Mouse (Mus musculus) myocyte (in vitro differentiated cells): ENCODE measurements around the gene Cul9.

ENCODE experiments used
- CEBPB ChIP-seq: IDR thresholded peaks from 2 replicates; pipeline ENCODE4 v1.6.1; 2011; ENCODE audit warnings: mild to moderate bottlenecking, moderate library complexity; ENCODE audit not compliant: poor library complexity, insufficient read depth, severe bottlenecking
- E2F4 ChIP-seq: IDR thresholded peaks from one replicate; pipeline ENCODE4 v1.6.1; 2011; ENCODE audit warnings: mild to moderate bottlenecking, control low read depth, moderate library complexity; ENCODE audit not compliant: insufficient read depth
- MAX ChIP-seq: IDR thresholded peaks from one replicate; pipeline ENCODE4 v1.6.1; 2011; ENCODE audit warnings: low read depth, mild to moderate bottlenecking, control low read depth
- MYOD1 ChIP-seq, 3 experiments: IDR thresholded peaks; one replicate each; pipeline ENCODE4 v1.6.1; 2011; ENCODE audit warnings: control low read depth in 2 of 3, low read depth in 2 of 3, mild to moderate bottlenecking in 2 of 3, moderate library complexity in 1 of 3; ENCODE audit not compliant: insufficient read length in 2 of 3, control insufficient read depth in 1 of 3
- MYOG ChIP-seq, 3 experiments: IDR thresholded peaks; one replicate each; pipeline ENCODE4 v1.6.1; 2011; ENCODE audit warnings: control low read depth in 2 of 3, low read depth in 2 of 3, mild to moderate bottlenecking in 2 of 3; ENCODE audit not compliant: insufficient read length in 2 of 3, control insufficient read depth in 1 of 3, insufficient read depth in 1 of 3
- POLR2A ChIP-seq: IDR thresholded peaks from one replicate; pipeline ENCODE4 v1.6.1; 2011; ENCODE audit warnings: low read depth, mild to moderate bottlenecking, control low read depth, moderate library complexity; ENCODE audit not compliant: insufficient read length
- POLR2AphosphoS2 ChIP-seq: IDR thresholded peaks from one replicate; pipeline ENCODE4 v1.6.1; 2011; ENCODE audit warnings: low read depth, control low read depth; ENCODE audit not compliant: insufficient read length
- SRF ChIP-seq: IDR thresholded peaks from one replicate; pipeline ENCODE4 v1.6.1; 2011; ENCODE audit warnings: low read depth; ENCODE audit not compliant: control insufficient read depth, insufficient read length
- TCF12 ChIP-seq: IDR thresholded peaks from one replicate; pipeline ENCODE4 v1.6.1; 2011; ENCODE audit warnings: mild to moderate bottlenecking, control low read depth; ENCODE audit not compliant: poor library complexity, insufficient read depth, severe bottlenecking
- USF1 ChIP-seq: IDR thresholded peaks from one replicate; pipeline ENCODE4 v1.6.1; 2011; ENCODE audit warnings: low read depth, mild to moderate bottlenecking, control low read depth, moderate library complexity

DNA sequence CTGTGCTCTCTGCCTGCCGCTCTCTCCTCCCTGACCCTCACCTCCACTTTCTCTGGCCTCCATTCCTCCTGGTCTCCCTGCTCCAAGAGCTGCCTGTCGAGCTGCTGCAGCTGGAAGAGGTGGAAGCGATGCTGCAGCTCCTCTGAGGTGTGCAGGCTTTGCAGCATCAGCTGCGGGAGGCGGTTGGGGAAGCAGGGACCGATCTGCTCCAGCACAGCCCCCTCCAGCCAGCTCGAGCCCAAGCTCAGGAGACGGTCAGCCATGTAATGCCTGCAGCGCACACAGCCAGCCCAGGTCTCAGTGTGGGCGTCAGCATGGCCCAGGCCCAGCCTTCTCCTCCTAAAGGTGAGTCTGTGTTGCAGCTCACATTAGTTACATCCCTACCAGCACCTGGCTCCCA lies 26.2 kb downstream of the Cul9 start:
- TF ChIP-seq POLR2A, result no peak
- TF ChIP-seq MAX, result no peak
- no peak for TF ChIP-seq POLR2AphosphoS2
- TF ChIP-seq TCF12, result no peak
- no peak for TF ChIP-seq CEBPB
- no peak for TF ChIP-seq MYOG (IDR thresholded peaks at IDR 0.05; ENCODE audit: control insufficient read depth in 1 of 3, insufficient read depth in 1 of 3, insufficient read length in 2 of 3, low read depth in 2 of 3)
- no peak for TF ChIP-seq USF1
- no peak for TF ChIP-seq SRF
- no peak for TF ChIP-seq E2F4
- no peak for TF ChIP-seq MYOD1 (IDR thresholded peaks at IDR 0.05; ENCODE audit: control insufficient read depth in 1 of 3, insufficient read length in 2 of 3, low read depth in 2 of 3)
